Mouse (Mus musculus): ENCODE results near the gene Fgfr1op.

Gene Fgfr1op

DNA sequence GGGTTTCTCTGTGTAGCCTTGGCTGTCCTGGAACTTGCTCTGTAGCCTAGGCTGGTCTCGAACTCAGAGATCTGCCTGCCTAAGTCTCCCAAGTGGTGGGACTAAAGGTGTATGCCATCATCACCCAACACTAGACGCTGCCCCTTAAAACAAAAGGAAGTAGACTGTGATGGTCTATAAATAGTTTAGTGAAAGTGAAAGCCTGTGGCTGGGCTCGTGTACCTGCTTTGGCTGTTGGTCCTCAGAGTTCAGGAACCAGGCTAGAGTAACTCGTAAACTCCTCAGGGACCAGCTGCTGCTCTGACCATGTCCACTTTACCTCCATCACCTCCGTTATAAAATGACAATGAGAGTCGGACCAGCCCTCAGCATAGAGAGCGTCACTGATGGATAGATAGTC, 5.0 kb downstream of the Fgfr1op start:
- no peak for DNase-seq

DNA sequence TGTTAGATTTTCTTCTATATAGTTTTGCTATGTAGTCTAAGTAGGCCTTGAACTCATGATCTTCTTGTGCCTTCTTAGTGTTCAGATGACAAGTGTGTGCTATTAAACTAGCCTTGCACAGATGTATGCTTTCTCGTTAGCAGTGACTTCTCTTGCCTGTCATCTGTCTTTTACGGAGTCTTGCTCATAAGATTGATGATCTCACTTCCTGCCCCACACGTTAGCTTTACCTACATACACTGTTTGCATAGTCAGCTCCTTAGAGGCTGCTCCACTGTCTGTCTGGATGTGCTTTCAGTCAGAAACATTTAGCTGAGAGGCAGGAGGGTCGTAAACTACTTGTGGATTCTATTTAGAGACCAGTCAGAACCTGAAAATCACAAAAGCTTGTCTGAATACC, 5.8 kb downstream of the Fgfr1op start:
- DNase-seq: no peak

GRCm38 (mm10) chr17:8177090-8177489, 11.8 kb downstream of the Fgfr1op start:
- no peak for DNase-seq

DNA sequence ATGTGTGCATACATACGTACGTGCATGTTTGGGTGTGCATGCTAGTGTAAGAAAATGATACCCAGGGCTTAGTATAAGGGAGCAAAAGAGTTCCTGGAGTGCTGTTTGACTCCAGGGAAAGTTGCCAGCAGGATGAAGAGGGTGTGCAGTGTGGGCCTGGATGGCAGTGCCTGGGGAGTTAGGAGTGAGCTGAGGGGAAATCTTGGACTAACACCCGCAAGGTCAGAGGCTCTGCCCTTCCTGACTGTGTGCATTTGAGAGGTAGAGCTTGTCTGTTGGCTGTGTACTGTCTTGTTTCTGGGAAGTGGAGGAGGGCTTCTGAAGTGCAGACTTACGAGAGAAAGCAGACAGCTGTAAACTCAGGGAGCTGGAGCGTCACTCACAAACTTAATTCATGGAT, 18.5 kb downstream of the Fgfr1op start:
- DNase-seq: no peak

GRCm38 (mm10) chr17:8184217-8184616, 18.9 kb downstream of the Fgfr1op start:
- DNase-seq: no peak

GRCm38 (mm10) chr17:8193678-8194077, 28.4 kb downstream of the Fgfr1op start:
- no peak for DNase-seq

DNA sequence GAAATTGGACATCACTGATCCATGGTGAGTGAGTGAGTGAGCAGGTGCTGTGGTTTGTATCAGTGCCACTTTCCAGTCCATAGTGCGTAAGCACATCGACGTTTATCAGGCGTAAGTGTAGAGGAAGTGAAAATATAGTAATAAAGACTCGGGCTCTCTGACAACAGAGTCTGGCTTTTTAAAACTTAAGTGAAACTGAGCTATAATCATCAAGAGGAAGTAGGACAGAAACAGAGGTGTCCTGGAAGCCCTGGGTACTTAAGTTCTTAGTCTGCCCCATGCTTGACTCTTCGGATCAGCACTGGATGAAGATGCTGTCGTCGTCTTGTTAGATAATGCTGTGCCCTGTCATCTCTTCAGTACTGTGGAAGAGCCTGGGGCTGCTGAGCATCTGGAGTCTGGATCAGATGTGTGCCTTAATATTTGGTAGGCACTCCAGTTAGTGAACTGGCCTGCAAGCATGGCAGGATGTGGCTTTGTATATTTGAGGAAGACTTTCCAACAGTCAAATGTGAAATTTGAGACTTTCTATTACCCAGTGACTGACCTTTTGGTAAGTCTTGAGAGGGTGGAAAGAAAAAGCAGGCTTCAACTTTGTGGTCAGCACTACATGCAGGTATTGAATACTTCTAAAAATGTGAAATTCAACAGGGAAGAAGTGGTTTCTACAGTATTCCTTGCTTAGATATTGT, 30.5 kb downstream of the Fgfr1op start:
- DNase-seq: no peak

DNA sequence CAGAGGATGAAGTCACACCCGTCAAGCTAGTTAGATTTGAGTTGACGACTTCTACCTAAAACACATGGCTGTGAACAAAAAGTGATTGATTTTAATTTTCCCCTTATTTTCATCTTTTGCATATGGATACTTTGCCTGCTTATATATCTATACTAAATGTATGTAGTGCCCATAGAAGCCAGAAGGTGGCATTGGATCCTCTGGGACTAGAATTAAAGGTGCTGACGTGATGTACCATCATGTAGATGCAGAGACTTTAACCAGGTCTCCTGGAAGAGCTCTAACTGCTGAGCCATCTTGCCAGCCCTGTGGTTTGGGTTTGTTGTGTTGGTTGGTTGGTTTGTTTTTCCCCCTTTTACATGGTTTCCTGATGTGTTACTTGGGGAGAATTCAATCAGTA, 32.4 kb downstream of the Fgfr1op start:
- DNase-seq: no peak

DNA sequence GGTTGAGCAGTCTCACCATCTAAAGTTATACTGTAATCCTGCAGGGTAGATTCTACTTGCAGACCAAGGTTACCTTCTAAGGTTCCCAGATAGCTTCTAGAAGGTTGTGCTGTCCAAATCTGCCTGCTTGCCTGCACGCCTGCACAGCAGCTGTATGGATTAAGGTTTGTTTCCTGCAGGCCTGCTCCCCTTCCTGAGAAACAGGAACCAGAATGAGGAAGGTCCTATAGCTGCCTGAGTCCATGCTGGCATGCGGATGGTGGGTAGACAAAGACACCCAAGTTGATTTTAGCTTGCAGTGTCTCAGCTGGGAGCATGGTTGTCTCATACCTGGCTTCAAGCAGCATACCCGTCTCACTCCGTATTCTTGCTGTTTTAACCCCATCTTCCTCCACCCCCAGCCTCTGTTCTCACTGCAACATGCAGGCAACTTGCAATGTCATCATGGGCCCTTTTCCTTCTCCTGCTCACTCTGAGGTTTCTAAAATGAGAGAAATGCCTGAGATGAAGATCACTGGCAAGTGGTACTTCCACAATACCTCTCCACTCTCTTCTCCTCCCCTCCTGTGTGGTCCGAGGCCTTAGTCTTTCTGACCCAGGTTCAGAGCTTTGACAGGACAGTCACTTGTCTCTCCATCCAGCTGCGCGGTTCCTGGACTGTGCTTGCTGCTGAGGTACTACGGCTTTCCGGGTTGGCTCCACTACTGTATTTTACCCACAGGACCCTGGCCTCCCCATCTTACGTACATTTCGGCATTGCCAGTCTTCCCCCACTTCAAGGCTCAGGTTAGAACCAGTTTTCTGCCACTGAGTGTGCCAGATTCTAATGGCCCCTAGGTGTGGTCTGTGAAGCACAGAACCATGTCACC, 34.0 kb downstream of the Fgfr1op start:
- no peak for DNase-seq

GRCm38 (mm10) chr17:8199936-8200330, 34.6 kb downstream of the Fgfr1op start:
- no peak for DNase-seq

- DNase-seq: no peak
Measured at GRCm38 (mm10) chr17:8203487-8203886, 38.2 kb downstream of the Fgfr1op start.

- DNase-seq: peak in 1 of 2 experiments; percentile 70
Measured at GRCm38 (mm10) chr17:8205221-8205631, 39.9 kb downstream of the Fgfr1op start.

- DNase-seq: no peak
Measured at GRCm38 (mm10) chr17:8206691-8207090, 41.4 kb downstream of the Fgfr1op start.

GRCm38 (mm10) chr17:8209696-8210095, 44.4 kb downstream of the Fgfr1op start:
- no peak for DNase-seq

GRCm38 (mm10) chr17:8210170-8210569, 44.9 kb downstream of the Fgfr1op start:
- no peak for DNase-seq

GRCm38 (mm10) chr17:8210675-8211074, 45.4 kb downstream of the Fgfr1op start:
- no peak for DNase-seq

- no peak for DNase-seq
Measured at GRCm38 (mm10) chr17:8211399-8211798, 46.1 kb downstream of the Fgfr1op start.

GRCm38 (mm10) chr17:8214369-8214768, 49.1 kb downstream of the Fgfr1op start:
- DNase-seq: no peak

GRCm38 (mm10) chr17:8215016-8215745, 49.9 kb downstream of the Fgfr1op start:
- no peak for DNase-seq

GRCm38 (mm10) chr17:8223225-8223624, 57.9 kb downstream of the Fgfr1op start:
- DNase-seq: peak in 1 of 2 experiments; percentile 15

- DNase-seq: no peak
Measured at GRCm38 (mm10) chr17:8224072-8224471, 58.8 kb downstream of the Fgfr1op start.

DNA sequence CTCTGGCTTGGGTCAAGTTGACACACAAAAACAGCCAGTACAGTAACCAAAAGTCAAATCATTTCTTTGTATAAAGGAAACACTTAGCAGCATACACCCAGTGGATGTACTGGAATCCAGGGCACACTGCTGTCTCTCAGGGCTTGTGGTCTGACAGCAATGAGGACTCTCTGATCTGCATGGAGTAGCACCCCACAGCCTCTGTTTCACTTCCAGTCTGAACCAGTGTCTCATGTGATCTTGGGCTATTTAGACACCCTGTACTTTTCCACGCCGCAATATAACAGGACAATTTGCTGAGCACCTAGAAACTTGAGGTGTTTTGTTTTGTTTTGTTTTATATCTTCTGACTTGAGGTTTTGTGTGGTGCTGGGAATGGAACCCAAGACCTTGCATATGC, 59.9 kb downstream of the Fgfr1op start:
- DNase-seq: peak in 1 of 2 experiments; percentile 18

DNA sequence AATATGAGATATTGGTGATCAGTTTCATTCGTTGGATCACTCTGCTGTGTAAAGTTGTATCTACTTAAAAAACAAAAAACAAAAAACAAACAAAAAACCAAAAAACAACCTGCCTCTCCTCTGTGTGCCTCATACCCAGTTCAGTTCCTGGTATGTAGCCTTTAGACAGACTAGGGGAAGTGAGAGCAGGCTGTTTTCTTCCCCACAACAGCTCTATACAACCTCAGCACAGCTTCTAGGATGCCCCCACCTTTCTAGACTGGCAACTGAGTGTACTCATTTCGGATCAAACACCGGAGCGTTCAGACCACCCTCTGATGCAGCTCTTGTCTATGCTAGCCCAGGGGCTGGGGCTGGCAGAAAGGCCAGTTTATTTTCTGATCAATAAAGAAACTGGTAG, 60.4 kb downstream of the Fgfr1op start:
- DNase-seq: no peak

GRCm38 (mm10) chr17:8228622-8229021, 63.3 kb downstream of the Fgfr1op start:
- no peak for DNase-seq
